Mouse (Mus musculus): ENCODE data around the gene Tenm4.

DNA sequence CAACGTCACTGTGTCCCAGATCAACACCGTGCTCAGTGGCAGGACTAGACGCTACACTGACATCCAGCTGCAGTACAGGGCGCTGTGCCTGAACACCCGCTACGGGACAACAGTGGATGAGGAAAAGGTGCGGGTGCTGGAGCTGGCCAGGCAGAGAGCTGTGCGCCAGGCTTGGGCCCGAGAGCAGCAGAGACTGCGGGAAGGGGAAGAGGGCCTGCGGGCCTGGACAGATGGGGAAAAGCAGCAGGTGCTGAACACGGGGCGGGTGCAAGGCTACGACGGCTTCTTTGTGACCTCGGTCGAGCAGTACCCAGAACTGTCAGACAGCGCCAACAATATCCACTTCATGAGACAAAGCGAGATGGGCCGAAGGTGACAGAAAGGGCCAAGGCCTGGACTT, 735.2 kb downstream of the Tenm4 start:
- TF ChIP-seq POLR2A (IDR thresholded peaks at IDR 0.05; ENCODE audit: borderline replicate concordance, insufficient read depth, low read length), result no peak
- TF ChIP-seq CTCF (IDR thresholded peaks at IDR 0.05; ENCODE audit: borderline replicate concordance, insufficient read depth, low read depth, low read length), result no peak
